Mouse (Mus musculus): ENCODE data around the gene Mpdu1.
"Not testable (repeated sequence)": the region's sequence is repeated elsewhere in the genome, so short reads cannot be mapped to it uniquely, and the experiment has no call there.

Gene Mpdu1

GRCm38 (mm10) chr11:69616781-69617180 is 45.7 kb downstream of the Mpdu1 start:
- DNase-seq: no peak

GRCm38 (mm10) chr11:69614257-69614588 is 48.2 kb downstream of the Mpdu1 start:
- DNase-seq: not testable (repeated sequence)

- peak; percentile 82 for DNase-seq
These were observed 48.7 kb downstream of the Mpdu1 start for GRCm38 (mm10) chr11:69613553-69614256.

GRCm38 (mm10) chr11:69610899-69611298 is 51.5 kb downstream of the Mpdu1 start:
- no peak for DNase-seq

GRCm38 (mm10) chr11:69609416-69609815 is 53.0 kb downstream of the Mpdu1 start:
- DNase-seq: no peak

GRCm38 (mm10) chr11:69608525-69608924 is 53.9 kb downstream of the Mpdu1 start:
- no peak for DNase-seq

GRCm38 (mm10) chr11:69606832-69607231 is 55.6 kb downstream of the Mpdu1 start:
- DNase-seq: no peak

Measured in thymus, postnatal 4 days (tissue).